Mouse (Mus musculus): ENCODE measurements around the gene Slc9a6. TPM values are rescaled to one million over a fixed set of nuclear protein-coding genes. Genes with fewer than 3 reads are reported as not detected.

Gene Slc9a6
- total and polyA plus RNA-seq, 3 experiments = 5.2 to 7.6 (median 5.3) TPM

- Histone ChIP-seq H3K27me3 (replicated peaks) (no peaks in the 10 kb centered on the region), H3K79me2 (replicated peaks; ENCODE audit: control insufficient read depth, extremely low read depth, insufficient read depth, poor library complexity, severe bottlenecking) (no peaks in the 10 kb centered on the region), H3K4me3 (replicated peaks in 1 of 3; ENCODE audit: low read depth in 2 of 3, low read length in 2 of 3, poor library complexity in 1 of 3) (no peak overlapping the region), H3K9ac (ENCODE audit: insufficient read depth, low read depth) (no peak overlapping the region), H3K4me2 (ENCODE audit: insufficient read depth, low read depth, poor library complexity, severe bottlenecking) (no peak overlapping the region), H3K9me3 (replicated peaks; ENCODE audit: low read length) (no peaks in the 10 kb centered on the region), H3K27ac (ENCODE audit: insufficient read depth, low read depth) (no peak overlapping the region), H3K36me3 (replicated peaks in 1 of 2; ENCODE audit: control insufficient read depth in 1 of 2, insufficient read depth in 1 of 2, low read length in 1 of 2) (no peaks in the 10 kb centered on the region), H3K4me1 (ENCODE audit: control insufficient read depth in 1 of 2, insufficient read depth in 2 of 2) (peaks cover 0 to 4% of the 10 kb centered on the region in 2 experiments; a peak in 2 of 4 replicates)
- dilution Hi-C loops (cut with MboI; ENCODE audit: extremely low pct_ligation_motif_present, extremely low pct_unique_long_range_greater_than_20kb, low sequenced_read_pairs) = no loop called here
- TF ChIP-seq BHLHE40 (IDR thresholded peaks at IDR 0.05; ENCODE audit: low read depth, low read length) = no peak
- no peak for TF ChIP-seq GABPA (IDR thresholded peaks at IDR 0.05; ENCODE audit: insufficient replicate concordance, low read depth, low read length)
- TF ChIP-seq PAX5 (IDR thresholded peaks at IDR 0.05; ENCODE audit: low read length) = no peak
- TF ChIP-seq SIN3A (IDR thresholded peaks at IDR 0.05; ENCODE audit: low read length) = no peak
- no peak for TF ChIP-seq MAZ (IDR thresholded peaks at IDR 0.05; ENCODE audit: low read depth, low read length)
- TF ChIP-seq ELF1 (IDR thresholded peaks at IDR 0.05; ENCODE audit: low read depth, low read length) = no peak
- TF ChIP-seq HCFC1 (IDR thresholded peaks at IDR 0.05; ENCODE audit: low read depth, low read length) = no peak
- no peak for TF ChIP-seq E2F4 (IDR thresholded peaks at IDR 0.05; ENCODE audit: insufficient replicate concordance, low read depth, low read length)
- in situ Hi-C loops (cut with MboI; ENCODE audit: low pct_ligation_motif_present, low pct_unique_long_range_greater_than_20kb, low sequenced_read_pairs) = no loop called here
- peak; percentile 1 for DNase-seq (ENCODE audit: extremely low read depth)
Observed at GRCm38 (mm10) chrX:56692554-56692953, 83.0 kb downstream of the Slc9a6 start.

- H3K79me2 ChIP-seq (replicated peaks; ENCODE audit: control insufficient read depth, extremely low read depth, insufficient read depth, poor library complexity, severe bottlenecking) = no peaks in the 10 kb centered on the region
- in situ Hi-C loops (cut with MboI; ENCODE audit: low pct_ligation_motif_present, low pct_unique_long_range_greater_than_20kb, low sequenced_read_pairs) (no loop called here), dilution Hi-C loops (cut with MboI; ENCODE audit: extremely low pct_ligation_motif_present, extremely low pct_unique_long_range_greater_than_20kb, low sequenced_read_pairs) (no loop called here)
- H3K4me2 ChIP-seq (ENCODE audit: insufficient read depth, low read depth, poor library complexity, severe bottlenecking) = no peak overlapping the region
- no peak overlapping the region for H3K27ac ChIP-seq (ENCODE audit: insufficient read depth, low read depth)
- no peak for DNase-seq (ENCODE audit: extremely low read depth)
- no peak overlapping the region for H3K9ac ChIP-seq (ENCODE audit: insufficient read depth, low read depth)
- H3K36me3 ChIP-seq (replicated peaks in 1 of 2; ENCODE audit: control insufficient read depth in 1 of 2, insufficient read depth in 1 of 2, low read length in 1 of 2) = no peaks in the 10 kb centered on the region
- H3K9me3 ChIP-seq (replicated peaks; ENCODE audit: low read length) = no peaks in the 10 kb centered on the region
- TF ChIP-seq MAFK (IDR thresholded peaks at IDR 0.05; ENCODE audit: insufficient replicate concordance, low read length) (peak; percentile 47; the same call in 1 of the 2 replicates), CHD1 (IDR thresholded peaks at IDR 0.05; ENCODE audit: low read depth, low read length) (no peak)
- H3K27me3 ChIP-seq (replicated peaks) = no peaks in the 10 kb centered on the region
- no peak overlapping the region for H3K4me3 ChIP-seq (replicated peaks in 1 of 3; ENCODE audit: low read depth in 2 of 3, low read length in 2 of 3, poor library complexity in 1 of 3)
- H3K4me1 ChIP-seq (ENCODE audit: control insufficient read depth in 1 of 2, insufficient read depth in 2 of 2) = peaks cover 0 to 4% of the 10 kb centered on the region in 2 experiments; a peak in 2 of 4 replicates
Observed at GRCm38 (mm10) chrX:56694539-56694938, 85.0 kb downstream of the Slc9a6 start.

- Histone ChIP-seq H3K4me2 (ENCODE audit: insufficient read depth, low read depth, poor library complexity, severe bottlenecking) (no peak overlapping the region), H3K4me3 (replicated peaks in 1 of 3; ENCODE audit: low read depth in 2 of 3, low read length in 2 of 3, poor library complexity in 1 of 3) (no peak overlapping the region), H3K27ac (ENCODE audit: insufficient read depth, low read depth) (no peak overlapping the region), H3K36me3 (replicated peaks in 1 of 2; ENCODE audit: control insufficient read depth in 1 of 2, insufficient read depth in 1 of 2, low read length in 1 of 2) (no peaks in the 10 kb centered on the region), H3K79me2 (replicated peaks; ENCODE audit: control insufficient read depth, extremely low read depth, insufficient read depth, poor library complexity, severe bottlenecking) (no peaks in the 10 kb centered on the region), H3K4me1 (ENCODE audit: control insufficient read depth in 1 of 2, insufficient read depth in 2 of 2) (peaks cover 0 to 4% of the 10 kb centered on the region in 2 experiments; a peak in 2 of 4 replicates), H3K9ac (ENCODE audit: insufficient read depth, low read depth) (no peak overlapping the region), H3K9me3 (replicated peaks; ENCODE audit: low read length) (no peaks in the 10 kb centered on the region), H3K27me3 (replicated peaks) (no peaks in the 10 kb centered on the region)
- in situ Hi-C loops (cut with MboI; ENCODE audit: low pct_ligation_motif_present, low pct_unique_long_range_greater_than_20kb, low sequenced_read_pairs) = no loop called here
- dilution Hi-C loops (cut with MboI; ENCODE audit: extremely low pct_ligation_motif_present, extremely low pct_unique_long_range_greater_than_20kb, low sequenced_read_pairs) = no loop called here
- DNase-seq (ENCODE audit: extremely low read depth) = no peak
- TF ChIP-seq CTCF (conservative IDR thresholded peaks at IDR 0.05 in 1 of 2, IDR thresholded peaks at IDR 0.05 in 1 of 2; ENCODE audit: low read depth in 2 of 2, low read length in 2 of 2) (no peak), EP300 (IDR thresholded peaks at IDR 0.05; ENCODE audit: low read length) (no peak), RCOR1 (conservative IDR thresholded peaks at IDR 0.05; ENCODE audit: low read depth, low read length) (no peak), UBTF (IDR thresholded peaks at IDR 0.05; ENCODE audit: low read depth, low read length) (no peak), MEF2A (IDR thresholded peaks at IDR 0.05; ENCODE audit: borderline replicate concordance, low read depth, low read length) (no peak), RAD21 (IDR thresholded peaks at IDR 0.05; ENCODE audit: low read depth, low read length) (no peak), HCFC1 (IDR thresholded peaks at IDR 0.05; ENCODE audit: low read depth, low read length) (no peak), CHD1 (IDR thresholded peaks at IDR 0.05; ENCODE audit: low read depth, low read length) (no peak), MAFK (IDR thresholded peaks at IDR 0.05; ENCODE audit: insufficient replicate concordance, low read length) (no peak), KAT2A (IDR thresholded peaks at IDR 0.05; ENCODE audit: insufficient replicate concordance, low read length) (no peak), MAX (IDR thresholded peaks at IDR 0.05; ENCODE audit: low read length) (no peak), POLR2AphosphoS2 (IDR thresholded peaks at IDR 0.05; ENCODE audit: low read depth, low read length) (no peak), ZC3H11A (IDR thresholded peaks at IDR 0.05; ENCODE audit: low read depth, low read length) (no peak)
Observed at GRCm38 (mm10) chrX:56697199-56697780, 87.7 kb downstream of the Slc9a6 start.
